Mouse (Mus musculus): ENCODE results near the gene Crat. TPM values are rescaled to one million over a fixed set of nuclear protein-coding genes. Genes with fewer than 3 reads are reported as not detected.
A peak's percentile ranks its signal among the peaks of the same experiment; 100 is the strongest.

Crat gene
- polyA plus RNA-seq, 1 experiment from 2014 or later, result 61.5 TPM

DNA sequence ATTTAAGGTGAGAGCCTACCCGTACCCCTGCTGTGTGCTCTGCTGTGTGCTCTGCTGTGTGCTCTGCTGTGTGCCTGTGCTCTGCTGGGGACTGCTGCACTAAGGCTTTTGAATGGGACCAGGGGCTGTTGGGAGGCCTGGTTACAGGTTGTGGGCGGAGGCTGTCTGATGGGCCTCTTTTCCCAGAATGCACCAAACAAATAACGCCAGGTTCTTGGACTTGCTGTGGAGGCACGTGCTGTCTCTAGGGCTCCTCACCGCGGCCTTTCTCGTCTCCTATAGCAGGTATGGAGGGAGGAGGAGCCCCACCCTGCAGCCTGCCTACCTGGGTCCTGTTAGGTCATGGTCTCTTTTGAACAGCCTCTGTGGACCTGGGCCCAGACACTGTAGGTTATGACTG, 19.4 kb downstream of the Crat start:
- H3K9ac ChIP-seq (ENCODE audit: low read depth, low read length), result no peak overlapping the region
- peaks cover 13% of the 10 kb centered on the region for H3K4me1 ChIP-seq (ENCODE audit: control insufficient read depth, insufficient read depth, low read length)
- peaks cover 13% of the 10 kb centered on the region for H3K36me3 ChIP-seq (ENCODE audit: control insufficient read depth, insufficient read depth, low read length)
- H3K4me2 ChIP-seq, result no peak overlapping the region
- no peak overlapping the region for H3K27ac ChIP-seq (ENCODE audit: low read depth, low read length)
- WGBS (ENCODE audit: insufficient replicate concordance), result 83% methylated on average over 7 of the region's 7 CpGs
- no peak overlapping the region for H3K4me3 ChIP-seq (ENCODE audit: low read depth, low read length)
- no peaks in the 10 kb centered on the region for H3K27me3 ChIP-seq (ENCODE audit: control insufficient read depth, insufficient read depth, low read length)
- no peaks in the 10 kb centered on the region for H3K9me3 ChIP-seq (replicated peaks; ENCODE audit: control insufficient read depth, low read length)
- no peak for ATAC-seq (replicated peaks; ENCODE audit: insufficient number of reproducible peaks, low FRiP score, low TSS enrichment)

DNA sequence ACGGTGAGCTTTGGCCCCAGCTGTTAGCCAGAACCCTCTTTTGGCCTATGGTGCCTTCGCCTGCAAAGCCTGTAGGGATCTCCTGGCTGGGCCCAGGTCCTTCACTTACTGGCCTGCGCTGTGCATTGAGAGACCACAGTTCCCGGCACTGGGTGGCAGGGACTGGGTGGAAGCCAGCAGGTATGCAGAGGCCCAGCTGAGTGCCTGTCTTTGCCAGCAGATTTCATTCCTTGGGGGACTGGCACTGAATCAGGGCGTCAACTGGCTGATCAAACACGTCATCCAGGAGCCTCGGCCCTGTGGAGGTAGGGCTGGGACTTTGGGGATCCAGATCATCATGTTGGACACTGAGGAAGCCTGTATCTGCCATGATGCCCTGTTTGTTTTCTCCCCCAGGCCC, 19.9 kb downstream of the Crat start:
- Histone ChIP-seq H3K9me3 (replicated peaks; ENCODE audit: control insufficient read depth, low read length) (no peaks in the 10 kb centered on the region), H3K36me3 (ENCODE audit: control insufficient read depth, insufficient read depth, low read length) (peaks cover 13% of the 10 kb centered on the region), H3K4me3 (ENCODE audit: low read depth, low read length) (no peak overlapping the region), H3K4me2 (no peak overlapping the region), H3K27ac (ENCODE audit: low read depth, low read length) (no peak overlapping the region), H3K9ac (ENCODE audit: low read depth, low read length) (no peak overlapping the region), H3K27me3 (ENCODE audit: control insufficient read depth, insufficient read depth, low read length) (no peaks in the 10 kb centered on the region), H3K4me1 (ENCODE audit: control insufficient read depth, insufficient read depth, low read length) (peaks cover 13% of the 10 kb centered on the region)
- WGBS (ENCODE audit: insufficient replicate concordance), result 90% methylated on average over 7 of the region's 7 CpGs
- ATAC-seq (replicated peaks; ENCODE audit: insufficient number of reproducible peaks, low FRiP score, low TSS enrichment), result no peak

DNA sequence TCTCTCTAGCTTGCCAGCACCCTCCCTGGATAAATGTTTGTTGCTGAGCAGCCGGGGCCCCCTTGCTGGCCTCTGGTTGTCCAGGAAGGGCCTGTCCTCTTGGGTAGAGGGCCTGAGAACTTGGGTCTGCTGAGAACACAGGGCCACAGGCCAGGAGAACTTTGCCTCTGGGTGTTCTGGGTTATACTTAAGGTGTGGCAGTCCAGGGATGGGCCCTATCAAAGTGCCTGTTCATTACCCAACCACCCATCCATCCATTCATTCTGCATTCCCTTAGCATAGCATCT, 22.3 kb downstream of the Crat start:
- peak overlapping the region; percentile 80 for H3K27ac ChIP-seq (ENCODE audit: low read depth, low read length)
- no peaks in the 10 kb centered on the region for H3K9me3 ChIP-seq (replicated peaks; ENCODE audit: control insufficient read depth, low read length)
- peak overlapping the region; percentile 82 for H3K4me3 ChIP-seq (ENCODE audit: low read depth, low read length)
- H3K27me3 ChIP-seq (ENCODE audit: control insufficient read depth, insufficient read depth, low read length), result no peaks in the 10 kb centered on the region
- peak overlapping the region; percentile 77 for H3K9ac ChIP-seq (ENCODE audit: low read depth, low read length)
- peaks cover 7% of the 10 kb centered on the region for H3K36me3 ChIP-seq (ENCODE audit: control insufficient read depth, insufficient read depth, low read length)
- ATAC-seq (replicated peaks; ENCODE audit: insufficient number of reproducible peaks, low FRiP score, low TSS enrichment), result no peak
- WGBS (ENCODE audit: insufficient replicate concordance), result 71% methylated on average over 1 of the region's 1 CpGs
- H3K4me2 ChIP-seq, result peak overlapping the region; percentile 97
- peaks cover 13% of the 10 kb centered on the region for H3K4me1 ChIP-seq (ENCODE audit: control insufficient read depth, insufficient read depth, low read length)

DNA sequence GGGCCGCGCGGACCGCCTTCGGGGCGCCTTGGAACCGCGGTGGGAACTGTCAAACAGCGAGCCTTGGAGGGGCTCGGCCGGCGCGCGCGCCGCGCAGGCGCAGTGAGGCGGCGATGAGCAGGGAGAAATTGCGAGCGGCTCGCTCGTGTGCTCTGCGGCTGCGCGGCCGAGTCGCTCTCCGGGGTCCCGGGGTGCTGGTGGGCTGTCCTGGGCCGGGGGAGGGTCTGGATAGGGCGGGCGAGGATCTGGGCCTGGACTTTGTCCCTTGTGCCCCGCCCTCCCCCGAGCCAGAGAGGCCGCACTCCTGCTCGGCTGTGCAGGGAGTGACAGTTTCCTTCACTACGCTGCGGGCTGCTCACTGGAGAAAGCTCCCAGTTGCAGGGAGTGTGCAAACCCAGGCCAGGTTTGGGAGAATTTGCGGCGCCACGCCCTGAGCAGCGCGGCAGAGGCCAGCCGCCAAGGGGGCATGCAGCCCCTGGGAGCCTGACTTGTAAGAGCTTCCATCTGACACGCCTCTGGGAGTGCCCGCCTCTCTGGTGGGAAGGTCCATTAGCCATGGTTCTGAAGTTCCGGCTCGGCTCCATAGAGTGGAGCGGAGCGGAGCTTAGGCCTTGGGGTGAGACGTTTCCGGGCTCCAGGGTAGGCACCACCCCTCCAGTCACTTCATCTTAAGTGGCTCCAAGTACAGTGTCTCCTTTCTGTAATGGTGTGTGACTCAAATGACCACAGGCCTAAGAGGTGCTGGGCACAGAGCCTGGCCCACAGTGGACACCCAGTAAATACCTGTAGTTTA, 22.8 kb downstream of the Crat start:
- H3K27me3 ChIP-seq (ENCODE audit: control insufficient read depth, insufficient read depth, low read length), result no peaks in the 10 kb centered on the region
- ATAC-seq (replicated peaks; ENCODE audit: insufficient number of reproducible peaks, low FRiP score, low TSS enrichment), result peak; percentile 71
- WGBS (ENCODE audit: insufficient replicate concordance), result under 1% methylated on average over 35 of the region's 54 CpGs
- H3K27ac ChIP-seq (ENCODE audit: low read depth, low read length), result peak overlapping the region; percentile 80
- H3K4me3 ChIP-seq (ENCODE audit: low read depth, low read length), result peak overlapping the region; percentile 82
- H3K9me3 ChIP-seq (replicated peaks; ENCODE audit: control insufficient read depth, low read length), result no peaks in the 10 kb centered on the region
- H3K9ac ChIP-seq (ENCODE audit: low read depth, low read length), result peak overlapping the region; percentile 77
- peaks cover 13% of the 10 kb centered on the region for H3K4me1 ChIP-seq (ENCODE audit: control insufficient read depth, insufficient read depth, low read length)
- H3K4me2 ChIP-seq, result peak overlapping the region; percentile 97
- H3K36me3 ChIP-seq (ENCODE audit: control insufficient read depth, insufficient read depth, low read length), result peaks cover 4% of the 10 kb centered on the region

DNA sequence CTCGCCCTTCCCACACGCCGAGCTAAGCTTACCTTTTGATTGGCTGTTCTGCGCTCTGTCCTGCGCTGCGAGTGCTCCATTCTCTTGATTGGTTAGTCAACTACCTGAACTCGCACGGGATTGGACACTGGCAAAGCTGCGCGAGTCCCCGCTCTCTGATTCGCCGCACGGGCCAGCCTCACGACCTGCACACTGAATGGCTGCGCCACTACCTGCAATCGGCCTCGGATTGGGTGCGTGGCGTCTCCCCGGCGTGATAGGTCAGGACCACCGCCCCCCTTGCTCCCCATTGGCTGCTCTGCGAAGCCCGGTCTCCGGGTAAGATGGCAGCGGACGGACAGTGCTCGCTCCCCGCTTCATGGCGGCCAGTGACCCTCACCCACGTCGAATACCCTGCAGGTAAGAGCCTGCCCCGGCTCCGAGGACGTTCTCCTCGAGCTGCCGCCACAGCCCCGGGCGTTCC, 23.5 kb downstream of the Crat start, which contains the start of gene Dolpp1:
Gene Dolpp1 (plus strand): TSS at position 141 of the 463 bp plus-strand sequence.
- Histone ChIP-seq H3K4me1 (ENCODE audit: control insufficient read depth, insufficient read depth, low read length) (peaks cover 13% of the 10 kb centered on the region), H3K27ac (ENCODE audit: low read depth, low read length) (peak within 1 kb of the TSS; percentile 80), H3K9ac (ENCODE audit: low read depth, low read length) (peak within 1 kb of the TSS; percentile 77), H3K27me3 (ENCODE audit: control insufficient read depth, insufficient read depth, low read length) (no peaks in the 10 kb centered on the region), H3K4me2 (peak within 1 kb of the TSS; percentile 97), H3K9me3 (replicated peaks; ENCODE audit: control insufficient read depth, low read length) (no peaks in the 10 kb centered on the region), H3K36me3 (ENCODE audit: control insufficient read depth, insufficient read depth, low read length) (no peaks in the 10 kb centered on the region), H3K4me3 (ENCODE audit: low read depth, low read length) (peak within 1 kb of the TSS; percentile 82)
- peak; percentile 98 for ATAC-seq (replicated peaks; ENCODE audit: insufficient number of reproducible peaks, low FRiP score, low TSS enrichment)
- WGBS (ENCODE audit: insufficient replicate concordance), result under 1% methylated on average over 40 of the region's 40 CpGs

DNA sequence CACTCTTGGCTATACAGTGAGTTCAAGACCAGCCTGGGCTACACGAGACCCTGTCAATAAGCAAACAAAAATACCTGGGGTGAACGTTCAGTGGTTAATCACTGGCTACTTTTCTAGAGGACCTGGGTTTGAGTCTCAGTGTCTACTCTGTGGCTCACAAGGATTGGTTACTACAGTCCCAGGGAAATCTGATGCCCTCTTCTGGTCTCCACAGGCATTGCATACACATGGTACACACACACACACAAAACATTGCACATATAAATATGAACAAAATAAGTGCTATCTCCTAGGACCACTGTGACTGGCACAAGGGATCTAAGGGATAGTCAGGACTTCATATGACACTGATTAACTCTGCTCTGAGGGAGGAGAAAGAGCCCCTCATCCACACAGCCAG, 26.6 kb downstream of the Crat start:
- ATAC-seq (replicated peaks; ENCODE audit: insufficient number of reproducible peaks, low FRiP score, low TSS enrichment), result no peak
- no peak overlapping the region for H3K4me3 ChIP-seq (ENCODE audit: low read depth, low read length)
- no peaks in the 10 kb centered on the region for H3K27me3 ChIP-seq (ENCODE audit: control insufficient read depth, insufficient read depth, low read length)
- no peak overlapping the region for H3K4me2 ChIP-seq
- peaks cover 10% of the 10 kb centered on the region for H3K4me1 ChIP-seq (ENCODE audit: control insufficient read depth, insufficient read depth, low read length)
- no peaks in the 10 kb centered on the region for H3K9me3 ChIP-seq (replicated peaks; ENCODE audit: control insufficient read depth, low read length)
- H3K27ac ChIP-seq (ENCODE audit: low read depth, low read length), result no peak overlapping the region
- WGBS (ENCODE audit: insufficient replicate concordance), result 89% methylated on average over 2 of the region's 2 CpGs
- 0 out of 2 replicates have a peak, but pooled peaks cover 1% of the 10 kb centered on the region for H3K36me3 ChIP-seq (ENCODE audit: control insufficient read depth, insufficient read depth, low read length)
- H3K9ac ChIP-seq (ENCODE audit: low read depth, low read length), result no peak overlapping the region

DNA sequence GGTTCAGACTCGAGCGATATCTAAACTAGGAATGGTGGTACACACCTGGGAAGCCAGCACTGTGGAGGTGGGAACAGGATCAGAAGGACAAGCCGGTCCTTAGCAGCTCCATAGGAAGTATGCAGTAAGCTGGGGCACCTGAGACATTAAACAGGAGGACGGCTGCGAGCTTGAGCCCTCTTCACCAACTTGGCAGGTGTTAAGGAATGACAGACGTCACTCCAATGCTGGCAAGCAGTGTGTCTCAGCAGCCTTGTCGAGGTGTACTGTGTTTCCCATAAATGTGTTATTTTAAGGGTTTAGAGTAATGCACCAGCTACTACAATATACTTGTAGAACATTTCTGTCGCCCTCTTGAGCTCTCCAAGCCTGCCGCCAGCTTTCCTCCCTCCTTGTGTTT, 28.7 kb downstream of the Crat start:
- Histone ChIP-seq H3K9me3 (replicated peaks; ENCODE audit: control insufficient read depth, low read length) (no peaks in the 10 kb centered on the region), H3K27ac (ENCODE audit: low read depth, low read length) (no peak overlapping the region)
- 81% methylated on average over 9 of the region's 9 CpGs for WGBS (ENCODE audit: insufficient replicate concordance)

DNA sequence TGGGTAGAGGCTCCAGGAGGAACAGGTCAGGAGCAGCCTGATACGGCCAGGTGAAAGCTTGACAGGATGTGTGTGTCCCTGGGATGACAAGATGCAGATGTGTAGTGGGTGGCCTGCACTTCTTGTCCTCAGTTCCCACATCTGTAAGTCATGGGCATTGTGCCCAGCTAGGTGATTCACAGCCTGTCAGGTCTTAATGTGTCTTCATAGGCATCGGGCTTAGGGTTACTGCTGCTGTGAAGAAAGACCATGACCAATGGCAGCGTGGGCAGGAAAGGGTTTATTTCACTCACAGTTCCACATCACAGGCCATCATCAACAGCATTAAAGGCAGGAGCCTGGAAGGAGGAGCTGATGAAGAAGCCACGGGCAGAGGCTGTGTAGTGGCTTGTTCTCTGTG, 30.0 kb downstream of the Crat start:
- 84% methylated on average over 4 of the region's 4 CpGs for WGBS (ENCODE audit: insufficient replicate concordance)
- Histone ChIP-seq H3K36me3 (ENCODE audit: control insufficient read depth, insufficient read depth, low read length) (peaks cover 17% of the 10 kb centered on the region), H3K9me3 (replicated peaks; ENCODE audit: control insufficient read depth, low read length) (no peaks in the 10 kb centered on the region), H3K27ac (ENCODE audit: low read depth, low read length) (no peak overlapping the region), H3K9ac (ENCODE audit: low read depth, low read length) (no peak overlapping the region), H3K4me1 (ENCODE audit: control insufficient read depth, insufficient read depth, low read length) (no peaks in the 10 kb centered on the region), H3K27me3 (ENCODE audit: control insufficient read depth, insufficient read depth, low read length) (no peaks in the 10 kb centered on the region), H3K4me3 (ENCODE audit: low read depth, low read length) (no peak overlapping the region), H3K4me2 (no peak overlapping the region)
- no peak for ATAC-seq (replicated peaks; ENCODE audit: insufficient number of reproducible peaks, low FRiP score, low TSS enrichment)

More for the DNA sequence above, 28.7 kb downstream of the Crat start:
- Histone ChIP-seq H3K4me1 (ENCODE audit: control insufficient read depth, insufficient read depth, low read length) (no peaks in the 10 kb centered on the region), H3K36me3 (ENCODE audit: control insufficient read depth, insufficient read depth, low read length) (peaks cover 7% of the 10 kb centered on the region), H3K4me3 (ENCODE audit: low read depth, low read length) (no peak overlapping the region), H3K9ac (ENCODE audit: low read depth, low read length) (no peak overlapping the region), H3K27me3 (ENCODE audit: control insufficient read depth, insufficient read depth, low read length) (no peaks in the 10 kb centered on the region), H3K4me2 (no peak overlapping the region)
- no peak for ATAC-seq (replicated peaks; ENCODE audit: insufficient number of reproducible peaks, low FRiP score, low TSS enrichment)

DNA sequence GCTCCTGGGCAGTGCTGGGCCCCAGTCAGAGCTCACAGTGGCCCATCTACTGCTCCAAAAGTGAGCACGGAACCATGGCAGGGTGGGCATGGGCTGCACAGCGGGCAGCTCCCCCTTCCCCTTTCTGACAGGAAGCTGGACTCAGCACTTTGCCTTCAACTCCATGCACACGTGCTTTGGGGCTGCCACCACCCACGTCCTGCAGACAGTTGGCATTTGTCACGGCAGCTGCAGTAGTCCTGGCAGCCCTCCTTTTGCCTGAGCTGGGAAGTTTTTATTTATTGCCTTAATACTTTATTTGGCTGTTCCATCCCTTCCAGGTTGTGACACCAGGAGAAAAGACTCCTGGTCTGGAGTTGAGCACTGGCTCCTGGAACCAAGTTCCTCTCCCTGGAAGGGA, 30.8 kb downstream of the Crat start:
- Histone ChIP-seq H3K9me3 (replicated peaks; ENCODE audit: control insufficient read depth, low read length) (no peaks in the 10 kb centered on the region), H3K36me3 (ENCODE audit: control insufficient read depth, insufficient read depth, low read length) (peaks cover 20% of the 10 kb centered on the region), H3K27ac (ENCODE audit: low read depth, low read length) (peak overlapping the region; percentile 19; the same call in 1 of the 2 replicates), H3K4me3 (ENCODE audit: low read depth, low read length) (no peak overlapping the region), H3K9ac (ENCODE audit: low read depth, low read length) (no peak overlapping the region), H3K4me1 (ENCODE audit: control insufficient read depth, insufficient read depth, low read length) (no peaks in the 10 kb centered on the region), H3K4me2 (no peak overlapping the region), H3K27me3 (ENCODE audit: control insufficient read depth, insufficient read depth, low read length) (no peaks in the 10 kb centered on the region)
- no peak for ATAC-seq (replicated peaks; ENCODE audit: insufficient number of reproducible peaks, low FRiP score, low TSS enrichment)
- 82% methylated on average over 5 of the region's 5 CpGs for whole genome bisulfite sequencing (ENCODE audit: insufficient replicate concordance)

All from heart, embryonic 11.5 days (tissue).